Mouse (Mus musculus) bone marrow, adult 2 months (tissue): ENCODE measurements around the gene Clptm1l.

ENCODE experiments used
- CTCF ChIP-seq: fragments of 200-500 bp; IDR thresholded peaks from 2 replicates; pipeline ENCODE4 v1.5.1; 2011; ENCODE audit warnings: low read length, control low read depth; ENCODE audit not compliant: control insufficient read depth, insufficient read depth
- POLR2A ChIP-seq: fragments of 200-500 bp; IDR thresholded peaks from 2 replicates; pipeline ENCODE4 v1.6.1; 2011; ENCODE audit warnings: low read depth, mild to moderate bottlenecking, control low read depth, low read length, borderline replicate concordance; ENCODE audit not compliant: control insufficient read depth

DNA sequence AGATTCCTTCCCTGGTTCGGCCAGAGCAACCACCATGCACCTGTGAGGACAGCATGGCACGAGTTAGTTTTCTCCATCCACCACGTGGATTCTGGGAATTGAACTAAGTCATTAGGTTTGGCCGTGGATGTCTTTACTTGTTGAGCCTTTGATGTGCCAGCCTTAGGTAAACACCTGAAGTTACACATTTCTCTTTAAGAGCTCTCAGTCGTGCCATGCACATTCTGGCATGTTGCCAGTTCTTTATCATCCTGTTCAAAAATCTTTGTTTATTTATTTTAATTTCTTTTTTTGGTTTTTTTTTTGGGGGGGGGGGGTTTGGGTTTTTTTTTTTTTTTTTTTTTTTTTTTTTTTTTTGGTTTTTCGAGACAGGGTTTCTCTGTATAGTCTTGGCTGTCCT is 34.0 kb downstream of the Clptm1l start:
- no peak for TF ChIP-seq POLR2A
- no peak for TF ChIP-seq CTCF
